Mouse (Mus musculus): ENCODE data around the gene Tcf25. TPM values are rescaled to one million over a fixed set of nuclear protein-coding genes. Genes with fewer than 3 reads are reported as not detected.

The Tcf25 gene
- polyA plus RNA-seq, 1 experiment from 2014 or later, result 186 TPM

- H3K4me1 ChIP-seq, result peaks cover 14% of the 10 kb centered on the region
- no peak for ATAC-seq (ENCODE audit: insufficient number of reproducible peaks, insufficient read depth, low FRiP score, low TSS enrichment)
- H3K4me2 ChIP-seq (replicated peaks), result no peak overlapping the region
- no peaks in the 10 kb centered on the region for H3K9me3 ChIP-seq
- H3K9ac ChIP-seq, result no peak overlapping the region
- no peak overlapping the region for H3K4me3 ChIP-seq
- no peak overlapping the region for H3K27ac ChIP-seq
- H3K36me3 ChIP-seq, result no peaks in the 10 kb centered on the region
- 58% methylated on average over 13 of the region's 13 CpGs for WGBS
- peaks cover 5% of the 10 kb centered on the region; the same call in 1 of the 2 replicates for H3K27me3 ChIP-seq
These were observed 20.8 kb upstream of the Tcf25 start for GRCm38 (mm10) chr8:123352786-123353185.

GRCm38 (mm10) chr8:123353216-123353615, 20.3 kb upstream of the Tcf25 start:
- H3K36me3 ChIP-seq, result no peaks in the 10 kb centered on the region
- H3K4me1 ChIP-seq, result peaks cover 10% of the 10 kb centered on the region
- WGBS, result 38% methylated on average over 11 of the region's 11 CpGs

GRCm38 (mm10) chr8:123361082-123361739, 12.3 kb upstream of the Tcf25 start:
- no peaks in the 10 kb centered on the region for H3K36me3 ChIP-seq
- no peaks in the 10 kb centered on the region for H3K27me3 ChIP-seq
- H3K9me3 ChIP-seq, result no peaks in the 10 kb centered on the region
- ATAC-seq (ENCODE audit: insufficient number of reproducible peaks, insufficient read depth, low FRiP score, low TSS enrichment), result no peak
- no peak overlapping the region for H3K27ac ChIP-seq
- no peak overlapping the region for H3K4me2 ChIP-seq (replicated peaks)
- no peak overlapping the region for H3K4me3 ChIP-seq
- 38% methylated on average over 12 of the region's 12 CpGs for WGBS
- H3K9ac ChIP-seq, result no peak overlapping the region
- H3K4me1 ChIP-seq, result no peaks in the 10 kb centered on the region

More at GRCm38 (mm10) chr8:123353216-123353615, 20.3 kb upstream of the Tcf25 start:
- no peak for ATAC-seq (ENCODE audit: insufficient number of reproducible peaks, insufficient read depth, low FRiP score, low TSS enrichment)
- H3K9ac ChIP-seq, result no peak overlapping the region
- no peak overlapping the region for H3K4me2 ChIP-seq (replicated peaks)
- no peak overlapping the region for H3K4me3 ChIP-seq
- H3K9me3 ChIP-seq, result no peaks in the 10 kb centered on the region
- H3K27ac ChIP-seq, result no peak overlapping the region
- H3K27me3 ChIP-seq, result peaks cover 5% of the 10 kb centered on the region; the same call in 1 of the 2 replicates

- H3K27ac ChIP-seq, result peak overlapping the region; percentile 95
- H3K4me1 ChIP-seq, result peaks cover 9% of the 10 kb centered on the region
- peaks cover 16% of the 10 kb centered on the region; the same call in 1 of the 2 replicates for H3K36me3 ChIP-seq
- H3K4me3 ChIP-seq, result peak overlapping the region; percentile 77
- no peaks in the 10 kb centered on the region for H3K27me3 ChIP-seq
- peak overlapping the region; percentile 61 for H3K4me2 ChIP-seq (replicated peaks)
- WGBS, result under 1% methylated on average over 20 of the region's 20 CpGs
- ATAC-seq (ENCODE audit: insufficient number of reproducible peaks, insufficient read depth, low FRiP score, low TSS enrichment), result peak; percentile 62
- H3K9ac ChIP-seq, result peak overlapping the region; percentile 76
- H3K9me3 ChIP-seq, result no peaks in the 10 kb centered on the region
These were observed 656 bp downstream of the Tcf25 start for GRCm38 (mm10) chr8:123374239-123374578.

- no peak overlapping the region for H3K27ac ChIP-seq
- no peak overlapping the region for H3K4me3 ChIP-seq
- no peak overlapping the region for H3K4me2 ChIP-seq (replicated peaks)
- peaks cover 9% of the 10 kb centered on the region for H3K4me1 ChIP-seq
- peaks cover 19% of the 10 kb centered on the region; the same call in 1 of the 2 replicates for H3K36me3 ChIP-seq
- H3K9ac ChIP-seq, result no peak overlapping the region
- no peak for ATAC-seq (ENCODE audit: insufficient number of reproducible peaks, insufficient read depth, low FRiP score, low TSS enrichment)
- no peaks in the 10 kb centered on the region for H3K9me3 ChIP-seq
- WGBS, result 85% methylated on average over 10 of the region's 10 CpGs
- H3K27me3 ChIP-seq, result no peaks in the 10 kb centered on the region
These were observed 2.1 kb downstream of the Tcf25 start for GRCm38 (mm10) chr8:123375701-123376100.

GRCm38 (mm10) chr8:123376106-123376505, 2.6 kb downstream of the Tcf25 start:
- H3K9ac ChIP-seq, result no peak overlapping the region
- no peak overlapping the region for H3K4me2 ChIP-seq (replicated peaks)
- WGBS, result 77% methylated on average over 8 of the region's 8 CpGs
- peaks cover 23% of the 10 kb centered on the region; the same call in 1 of the 2 replicates for H3K36me3 ChIP-seq
- no peak overlapping the region for H3K4me3 ChIP-seq
- no peak overlapping the region for H3K27ac ChIP-seq
- H3K27me3 ChIP-seq, result no peaks in the 10 kb centered on the region
- H3K4me1 ChIP-seq, result peaks cover 9% of the 10 kb centered on the region
- no peaks in the 10 kb centered on the region for H3K9me3 ChIP-seq
- ATAC-seq (ENCODE audit: insufficient number of reproducible peaks, insufficient read depth, low FRiP score, low TSS enrichment), result no peak

- no peak overlapping the region for H3K4me3 ChIP-seq
- no peak overlapping the region for H3K9ac ChIP-seq
- no peak overlapping the region for H3K27ac ChIP-seq
- WGBS, result 89% methylated on average over 4 of the region's 4 CpGs
- H3K36me3 ChIP-seq, result peaks cover 70% of the 10 kb centered on the region
- no peaks in the 10 kb centered on the region for H3K9me3 ChIP-seq
- no peaks in the 10 kb centered on the region for H3K4me1 ChIP-seq
- no peak overlapping the region for H3K4me2 ChIP-seq (replicated peaks)
- ATAC-seq (ENCODE audit: insufficient number of reproducible peaks, insufficient read depth, low FRiP score, low TSS enrichment), result no peak
- H3K27me3 ChIP-seq, result no peaks in the 10 kb centered on the region
These were observed 8.2 kb downstream of the Tcf25 start for GRCm38 (mm10) chr8:123381711-123382110.

GRCm38 (mm10) chr8:123382516-123382915, 9.0 kb downstream of the Tcf25 start:
- 93% methylated on average over 8 of the region's 8 CpGs for WGBS
- no peak for ATAC-seq (ENCODE audit: insufficient number of reproducible peaks, insufficient read depth, low FRiP score, low TSS enrichment)
- Histone ChIP-seq H3K36me3 (peaks cover 73% of the 10 kb centered on the region), H3K4me3 (no peak overlapping the region), H3K9ac (no peak overlapping the region), H3K27me3 (no peaks in the 10 kb centered on the region), H3K9me3 (no peaks in the 10 kb centered on the region), H3K27ac (no peak overlapping the region), H3K4me2 (replicated peaks) (no peak overlapping the region), H3K4me1 (no peaks in the 10 kb centered on the region)

GRCm38 (mm10) chr8:123384883-123385540, 11.5 kb downstream of the Tcf25 start:
- no peak overlapping the region for H3K27ac ChIP-seq
- H3K4me1 ChIP-seq, result no peaks in the 10 kb centered on the region
- ATAC-seq (ENCODE audit: insufficient number of reproducible peaks, insufficient read depth, low FRiP score, low TSS enrichment), result no peak
- WGBS, result 71% methylated on average over 9 of the region's 9 CpGs
- H3K36me3 ChIP-seq, result peaks cover 90% of the 10 kb centered on the region
- no peak overlapping the region for H3K4me3 ChIP-seq
- H3K4me2 ChIP-seq (replicated peaks), result no peak overlapping the region
- no peaks in the 10 kb centered on the region for H3K27me3 ChIP-seq
- H3K9me3 ChIP-seq, result no peaks in the 10 kb centered on the region
- no peak overlapping the region for H3K9ac ChIP-seq

GRCm38 (mm10) chr8:123387041-123387440, 13.5 kb downstream of the Tcf25 start:
- H3K4me3 ChIP-seq, result no peak overlapping the region
- ATAC-seq (ENCODE audit: insufficient number of reproducible peaks, insufficient read depth, low FRiP score, low TSS enrichment), result no peak
- H3K4me2 ChIP-seq (replicated peaks), result no peak overlapping the region
- no peaks in the 10 kb centered on the region for H3K9me3 ChIP-seq
- 72% methylated on average over 3 of the region's 3 CpGs for WGBS
- H3K27me3 ChIP-seq, result no peaks in the 10 kb centered on the region
- no peaks in the 10 kb centered on the region for H3K4me1 ChIP-seq
- no peak overlapping the region for H3K9ac ChIP-seq
- H3K27ac ChIP-seq, result no peak overlapping the region
- peaks cover 97% of the 10 kb centered on the region for H3K36me3 ChIP-seq

GRCm38 (mm10) chr8:123387801-123388200, 14.2 kb downstream of the Tcf25 start:
- Histone ChIP-seq H3K36me3 (peaks cover 96% of the 10 kb centered on the region), H3K9ac (no peak overlapping the region), H3K27me3 (no peaks in the 10 kb centered on the region), H3K9me3 (no peaks in the 10 kb centered on the region), H3K4me3 (no peak overlapping the region), H3K4me2 (replicated peaks) (no peak overlapping the region), H3K4me1 (no peaks in the 10 kb centered on the region), H3K27ac (no peak overlapping the region)
- 91% methylated on average over 8 of the region's 8 CpGs for WGBS
- ATAC-seq (ENCODE audit: insufficient number of reproducible peaks, insufficient read depth, low FRiP score, low TSS enrichment), result no peak

- H3K4me2 ChIP-seq (replicated peaks), result no peak overlapping the region
- H3K36me3 ChIP-seq, result peaks cover 96% of the 10 kb centered on the region
- ATAC-seq (ENCODE audit: insufficient number of reproducible peaks, insufficient read depth, low FRiP score, low TSS enrichment), result no peak
- no peaks in the 10 kb centered on the region for H3K9me3 ChIP-seq
- H3K4me1 ChIP-seq, result no peaks in the 10 kb centered on the region
- no peak overlapping the region for H3K27ac ChIP-seq
- H3K9ac ChIP-seq, result no peak overlapping the region
- WGBS, result 95% methylated on average over 7 of the region's 7 CpGs
- H3K27me3 ChIP-seq, result no peaks in the 10 kb centered on the region
- no peak overlapping the region for H3K4me3 ChIP-seq
These were observed 15.5 kb downstream of the Tcf25 start for GRCm38 (mm10) chr8:123389026-123389425.
